Mouse (Mus musculus) lung, adult 2 months (tissue): Measurements from ENCODE around the gene Glt8d1.
A peak's percentile ranks its signal among the peaks of the same experiment; 100 is the strongest.

Experiments
- CTCF ChIP-seq: fragments of 200-500 bp; IDR thresholded peaks from 2 replicates; pipeline ENCODE4 v1.5.1; 2011; ENCODE audit warnings: mild to moderate bottlenecking, low read length, control low read depth; ENCODE audit not compliant: insufficient read depth
- POLR2A ChIP-seq: fragments of 200-500 bp; IDR thresholded peaks from 2 replicates; pipeline ENCODE4 v1.6.1; 2011; ENCODE audit warnings: low read depth, mild to moderate bottlenecking, control low read depth, low read length, borderline replicate concordance; ENCODE audit errors: extremely low read depth

- TF ChIP-seq POLR2A (peak; percentile 53; the same call in 1 of the 2 replicates), CTCF (no peak)
Observed at GRCm38 (mm10) chr14:31019331-31020205, 18.4 kb downstream of the Glt8d1 start.
